ENCODE assay signal across 8 mouse cellular contexts in the genomic region with DNA sequence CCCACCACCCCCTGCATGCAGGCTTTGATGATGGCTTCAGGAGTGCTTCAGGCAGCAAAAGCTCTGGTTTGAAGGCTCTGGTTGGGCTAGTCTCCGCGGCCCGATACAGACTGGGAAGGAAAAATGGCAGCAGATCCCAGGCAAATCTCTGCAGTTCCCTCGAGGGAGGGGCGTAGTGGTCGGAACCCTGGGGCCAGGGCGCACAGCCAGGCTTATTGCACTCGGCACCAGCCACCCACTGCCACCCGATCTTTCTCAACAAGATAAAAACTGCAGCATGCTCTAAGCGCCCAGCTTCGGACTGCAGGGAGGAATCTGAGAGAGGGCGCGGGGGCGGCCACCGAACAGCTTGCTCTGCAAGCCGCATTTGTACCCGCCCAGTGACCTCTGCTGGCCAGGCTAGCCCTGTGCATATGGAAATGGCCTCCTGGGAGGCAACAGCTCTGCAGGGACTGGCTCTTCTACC. TPM values are rescaled to one million over a fixed set of nuclear protein-coding genes. Genes with fewer than 3 reads are reported as not detected.
DNase-seq lines count a peak whose midpoint lies in the region; ATAC-seq and TF ChIP-seq lines count a peak whose summit lies in the region.

No protein-coding gene starts in this region.

- WGBS in embryonic facial prominence, embryonic 13.5 days, result 3% methylated on average over 17 of the region's 17 CpGs
- WGBS in heart, embryonic 16.5 days, result 4% methylated on average over 17 of the region's 17 CpGs
- 3% methylated on average over 17 of the region's 17 CpGs for WGBS in midbrain, embryonic 15.5 days

- no peak for ATAC-seq in CD4-positive, CD25-positive, alpha-beta regulatory T cell, adult 4 months
- no peak for ATAC-seq in embryonic facial prominence, embryonic 13.5 days (ENCODE audit: insufficient number of reproducible peaks, insufficient read depth, low FRiP score, low TSS enrichment, low read depth)
- peak; percentile 53; the same call in 1 of the 2 replicates for ATAC-seq in heart, embryonic 16.5 days (replicated peaks; ENCODE audit: extremely low read depth, insufficient read depth, low FRiP score)
- peak; percentile 85 for ATAC-seq in midbrain, embryonic 15.5 days (replicated peaks)

- H3K36me3 ChIP-seq in embryonic facial prominence, embryonic 13.5 days, result no peaks in the 10 kb centered on the region
- no peaks in the 10 kb centered on the region for H3K36me3 ChIP-seq in heart, embryonic 16.5 days (ENCODE audit: control insufficient read depth, insufficient read depth)
- H3K36me3 ChIP-seq in midbrain, embryonic 15.5 days (replicated peaks), result no peaks in the 10 kb centered on the region

- peak; percentile 43 for TF ChIP-seq CTCF in left cerebral cortex, adult 2 months (IDR thresholded peaks at IDR 0.05)

- intact Hi-C loops in left cerebral cortex, adult 2 months (cut with DNase I), result loop anchor here (2.0 kb wide), 1 partner anchor 65 kb away; no protein-coding TSS in a partner anchor

- peak; percentile 58 for DNase-seq in CD4-positive, CD25-positive, alpha-beta regulatory T cell, adult 2 months (ENCODE audit: low read depth, low spot score)
- DNase-seq in Muller cell, postnatal 12 days (ENCODE audit: inconsistent ontology term), result peak; percentile 73
- peak; percentile 27 to 51 for DNase-seq in left cerebral cortex, adult 2 months (ENCODE audit: extremely low spot score in 1 of 2, low spot score in 2 of 2)
- peak; percentile 22 to 42 for DNase-seq in thymus, postnatal 36 days

- H3K4me3 ChIP-seq in embryonic facial prominence, embryonic 13.5 days, result peak overlapping the region; percentile 25
- peak overlapping the region; percentile 36 for H3K4me3 ChIP-seq in heart, embryonic 16.5 days (ENCODE audit: low read length)
- H3K4me3 ChIP-seq in left cerebral cortex, adult 2 months, result peak overlapping the region; percentile 25; the same call in 1 of the 2 replicates
- H3K4me3 ChIP-seq in midbrain, embryonic 15.5 days, result peak overlapping the region; percentile 31

- peak overlapping the region; percentile 47; the same call in 1 of the 2 replicates for H3K9ac ChIP-seq in embryonic facial prominence, embryonic 13.5 days
- H3K9ac ChIP-seq in heart, embryonic 16.5 days (ENCODE audit: low read length), result 0 out of 2 replicates have a peak overlapping the region, but pooled peaks have one; percentile 33
- H3K9ac ChIP-seq in midbrain, embryonic 15.5 days, result peak overlapping the region; percentile 35; the same call in 1 of the 2 replicates

- peaks cover 8% of the 10 kb centered on the region; the same call in 1 of the 2 replicates for H3K4me1 ChIP-seq in embryonic facial prominence, embryonic 13.5 days
- H3K4me1 ChIP-seq in heart, embryonic 16.5 days (ENCODE audit: control insufficient read depth, insufficient read depth, low read length), result peaks cover 7% of the 10 kb centered on the region
- peaks cover 7% of the 10 kb centered on the region for H3K4me1 ChIP-seq in midbrain, embryonic 15.5 days

- H3K4me2 ChIP-seq in embryonic facial prominence, embryonic 13.5 days, result peak overlapping the region; percentile 57
- H3K4me2 ChIP-seq in heart, embryonic 16.5 days (ENCODE audit: low read depth, low read length), result peak overlapping the region; percentile 70
- peak overlapping the region; percentile 56 for H3K4me2 ChIP-seq in midbrain, embryonic 15.5 days

- H3K27ac ChIP-seq in embryonic facial prominence, embryonic 13.5 days, result no peak overlapping the region
- H3K27ac ChIP-seq in heart, embryonic 16.5 days (ENCODE audit: low read length), result no peak overlapping the region
- no peak overlapping the region for H3K27ac ChIP-seq in left cerebral cortex, adult 2 months
- H3K27ac ChIP-seq in midbrain, embryonic 15.5 days, result no peak overlapping the region

- peaks cover 31% of the 10 kb centered on the region for H3K27me3 ChIP-seq in embryonic facial prominence, embryonic 13.5 days
- peaks cover 18% of the 10 kb centered on the region for H3K27me3 ChIP-seq in heart, embryonic 16.5 days (ENCODE audit: control insufficient read depth, insufficient read depth, low read length)
- no peaks in the 10 kb centered on the region; the same call in 1 of the 2 replicates for H3K27me3 ChIP-seq in midbrain, embryonic 15.5 days (replicated peaks)

- H3K9me3 ChIP-seq in embryonic facial prominence, embryonic 13.5 days, result no peaks in the 10 kb centered on the region
- no peaks in the 10 kb centered on the region for H3K9me3 ChIP-seq in heart, embryonic 16.5 days (replicated peaks; ENCODE audit: control insufficient read depth, low read length)
- H3K9me3 ChIP-seq in midbrain, embryonic 15.5 days, result no peaks in the 10 kb centered on the region

RNA-seq across cellular contexts. Expression of gene Kcna10, which starts 23.0 kb away (rescaled TPM):
- not detected for polyA plus RNA-seq in CD4-positive, CD25-positive, alpha-beta regulatory T cell, adult 4 months (2017; shearing (Covaris generic))
- not detected in 2 replicates for polyA plus RNA-seq in embryonic facial prominence, embryonic 13.5 days (2015; fragmentation: Nextera tagmentation; extraction: Ambion mirVana)
- polyA plus RNA-seq in heart, embryonic 16.5 days (2015; fragmentation: Nextera tagmentation; extraction: Ambion mirVana), result not detected in 2 replicates
- under 1 TPM in 1 of 2 experiments, not detected in 1; 0.18 TPM for total RNA-seq in left cerebral cortex, adult 2 months (2021)
- polyA plus RNA-seq in midbrain, embryonic 15.5 days (2015; fragmentation: Nextera tagmentation; extraction: Ambion mirVana), result not detected in 2 replicates

RNA-seq across cellular contexts. Expression of gene Kcna2, which starts 58.9 kb away (rescaled TPM):
- polyA plus RNA-seq in CD4-positive, CD25-positive, alpha-beta regulatory T cell, adult 4 months (2017; shearing (Covaris generic)), result under 1 TPM; 0.35 to 0.76 TPM
- 0.07 and 0.18 TPM in 2 replicates for polyA plus RNA-seq in embryonic facial prominence, embryonic 13.5 days (2015; fragmentation: Nextera tagmentation; extraction: Ambion mirVana)
- polyA plus RNA-seq in heart, embryonic 16.5 days (2015; fragmentation: Nextera tagmentation; extraction: Ambion mirVana), result 0.05 and 0.07 TPM in 2 replicates
- 100 to 1,000 TPM; 156 to 162 TPM for total RNA-seq in left cerebral cortex, adult 2 months (2021)
- polyA plus RNA-seq in midbrain, embryonic 15.5 days (2015; fragmentation: Nextera tagmentation; extraction: Ambion mirVana), result 1.7 and 1.9 TPM in 2 replicates

Comparison
In these comparisons a context has a peak if more than half of its experiments do, and no peak if none do; other contexts are left out.
1. ATAC-seq: peak in heart, embryonic 16.5 days (single experiment) and midbrain, embryonic 15.5 days (single experiment); none in CD4-positive, CD25-positive, alpha-beta regulatory T cell, adult 4 months (single experiment) and embryonic facial prominence, embryonic 13.5 days (single experiment).
2. Peak in every context shown above with its lines, with median percentiles within 50 percentile points of each other: DNase-seq, H3K4me2 ChIP-seq, H3K4me3 ChIP-seq and H3K9ac ChIP-seq.